Mouse (Mus musculus): ENCODE data around the gene Taar7d. TPM values are rescaled to one million over a fixed set of nuclear protein-coding genes. Genes with fewer than 3 reads are reported as not detected.
"Not testable (repeated sequence)": the region's sequence is repeated elsewhere in the genome, so short reads cannot be mapped to it uniquely, and the experiment has no call there.

Taar7d gene
- polyA plus RNA-seq, 1 experiment from 2014 or later = not detected

DNA sequence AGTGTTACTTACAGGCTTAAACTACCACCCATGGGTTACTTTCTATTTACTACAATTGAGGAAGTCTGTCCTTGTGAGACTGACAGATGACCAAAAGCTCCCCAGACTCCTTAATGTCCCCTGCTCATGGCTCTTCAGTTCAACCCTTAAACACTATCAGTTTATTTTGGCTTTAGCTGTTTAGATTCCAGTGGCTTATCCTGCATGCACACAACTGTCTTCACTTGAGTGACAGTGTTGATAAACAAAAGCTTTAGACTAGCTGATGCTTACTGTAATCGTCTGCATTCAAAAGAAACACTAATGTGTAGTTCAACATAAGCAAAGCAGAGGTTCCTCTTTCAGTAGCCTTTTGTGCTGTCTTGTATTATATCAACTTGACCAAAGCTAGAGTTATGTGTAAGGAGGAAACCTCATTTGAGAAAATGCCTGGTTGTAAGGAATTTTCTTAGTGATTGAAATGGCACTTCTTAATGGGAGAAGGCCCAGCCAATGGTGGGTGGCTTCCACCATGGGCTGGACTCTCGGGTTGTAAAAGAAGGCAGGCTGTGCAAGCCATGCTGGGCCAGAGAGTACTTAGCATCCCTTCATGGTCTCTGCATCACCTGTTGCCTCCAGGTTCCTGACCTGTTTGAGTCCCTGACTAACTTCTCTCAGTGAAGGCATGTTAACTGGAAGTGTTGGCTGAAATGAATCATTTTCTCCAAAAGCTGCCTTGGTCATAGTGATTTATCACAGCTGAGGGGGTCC lies 13.3 kb downstream of the Taar7d start:
- no peaks in the 10 kb centered on the region for H3K27me3 ChIP-seq
- H3K4me2 ChIP-seq (replicated peaks) = no peak overlapping the region
- no peaks in the 10 kb centered on the region for H3K9me3 ChIP-seq (replicated peaks)
- no peaks in the 10 kb centered on the region for H3K36me3 ChIP-seq
- WGBS = 86% methylated on average over 2 of the region's 2 CpGs
- no peak overlapping the region for H3K4me3 ChIP-seq
- H3K4me1 ChIP-seq = no peaks in the 10 kb centered on the region
- H3K9ac ChIP-seq = no peak overlapping the region
- ATAC-seq (ENCODE audit: low FRiP score) = no peak
- no peak overlapping the region for H3K27ac ChIP-seq

DNA sequence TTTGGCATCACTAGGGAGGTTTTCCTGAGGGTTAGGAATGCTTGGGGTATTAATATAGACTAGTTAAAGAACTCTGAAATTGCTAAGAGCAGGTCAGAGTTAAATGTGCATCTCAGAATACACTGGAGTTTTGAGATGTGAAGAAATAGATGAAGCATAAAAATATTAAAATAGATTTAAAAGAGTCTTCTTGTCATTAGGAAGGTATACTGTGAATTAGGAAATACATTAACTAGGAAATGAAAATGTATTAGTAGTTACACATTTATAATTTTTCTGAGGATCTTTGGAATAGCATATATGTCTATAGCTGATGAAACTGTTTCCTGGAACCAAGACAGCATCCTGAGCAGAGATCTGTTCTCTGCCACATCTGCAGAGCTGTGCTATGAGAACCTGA lies 22.2 kb downstream of the Taar7d start, which contains the start of gene Taar7f:
Gene Taar7f (plus strand): TSS at position 301 of the 400 bp plus-strand sequence.
- no peak for ATAC-seq (ENCODE audit: low FRiP score)
- H3K4me3 ChIP-seq = no peak within 1 kb of the TSS
- no peaks in the 10 kb centered on the region for H3K27me3 ChIP-seq
- H3K9ac ChIP-seq = no peak within 1 kb of the TSS
- H3K36me3 ChIP-seq = no peaks in the 10 kb centered on the region
- H3K27ac ChIP-seq = no peak within 1 kb of the TSS
- H3K4me2 ChIP-seq (replicated peaks) = no peak within 1 kb of the TSS
- no peaks in the 10 kb centered on the region for H3K9me3 ChIP-seq (replicated peaks)
- no peaks in the 10 kb centered on the region for H3K4me1 ChIP-seq

DNA sequence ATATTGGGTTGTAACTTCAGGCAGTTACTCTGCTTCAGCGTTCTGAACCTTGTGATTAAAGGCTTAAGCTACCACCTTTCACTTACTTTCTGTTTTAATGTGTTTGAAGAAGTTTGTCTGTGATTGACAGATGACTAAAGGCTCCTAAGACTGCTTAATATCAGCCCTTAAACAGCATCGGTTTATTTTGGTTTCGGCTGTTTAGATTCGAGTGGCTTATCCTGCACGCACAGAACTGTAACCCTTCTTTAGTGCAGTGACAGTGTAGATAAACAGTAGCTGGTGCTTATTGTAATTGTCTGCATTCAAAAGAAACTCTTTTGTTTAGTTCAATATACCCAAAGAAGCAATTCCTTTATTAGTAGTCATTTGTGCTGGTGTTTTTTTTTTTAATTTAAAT lies 25.0 kb downstream of the Taar7d start:
- Histone ChIP-seq H3K27me3 (no peaks in the 10 kb centered on the region), H3K4me1 (no peaks in the 10 kb centered on the region), H3K27ac (no peak overlapping the region), H3K36me3 (no peaks in the 10 kb centered on the region), H3K9me3 (replicated peaks) (no peaks in the 10 kb centered on the region), H3K9ac (no peak overlapping the region), H3K4me2 (replicated peaks) (no peak overlapping the region), H3K4me3 (no peak overlapping the region)
- 87% methylated on average over 5 of the region's 5 CpGs for WGBS
- ATAC-seq (ENCODE audit: low FRiP score) = no peak

DNA sequence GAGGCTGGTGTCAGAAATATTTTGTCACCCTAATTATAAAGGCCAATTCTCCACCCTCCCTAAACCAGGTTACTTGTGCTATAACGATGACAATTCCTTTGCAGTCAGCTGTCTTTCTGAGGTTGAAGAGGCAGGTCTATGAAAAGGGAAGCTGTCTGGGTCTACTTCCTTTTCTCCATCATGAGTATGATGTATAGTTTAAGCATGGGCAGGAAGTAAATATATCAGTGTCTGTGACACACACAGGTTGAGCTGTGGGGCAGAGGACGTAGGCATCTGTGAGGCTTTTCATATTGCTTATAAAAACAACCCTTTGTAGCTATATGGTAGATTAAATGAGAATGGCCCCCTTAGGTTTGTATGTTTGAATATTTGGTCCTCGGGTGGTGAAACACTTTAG lies 32.0 kb downstream of the Taar7d start:
- Histone ChIP-seq H3K27me3 (no peaks in the 10 kb centered on the region), H3K4me3 (no peak overlapping the region), H3K9ac (no peak overlapping the region), H3K36me3 (no peaks in the 10 kb centered on the region), H3K4me1 (no peaks in the 10 kb centered on the region), H3K27ac (no peak overlapping the region), H3K9me3 (replicated peaks) (no peaks in the 10 kb centered on the region), H3K4me2 (replicated peaks) (no peak overlapping the region)
- no peak for ATAC-seq (ENCODE audit: low FRiP score)
- 87% methylated on average over 3 of the region's 3 CpGs for WGBS

DNA sequence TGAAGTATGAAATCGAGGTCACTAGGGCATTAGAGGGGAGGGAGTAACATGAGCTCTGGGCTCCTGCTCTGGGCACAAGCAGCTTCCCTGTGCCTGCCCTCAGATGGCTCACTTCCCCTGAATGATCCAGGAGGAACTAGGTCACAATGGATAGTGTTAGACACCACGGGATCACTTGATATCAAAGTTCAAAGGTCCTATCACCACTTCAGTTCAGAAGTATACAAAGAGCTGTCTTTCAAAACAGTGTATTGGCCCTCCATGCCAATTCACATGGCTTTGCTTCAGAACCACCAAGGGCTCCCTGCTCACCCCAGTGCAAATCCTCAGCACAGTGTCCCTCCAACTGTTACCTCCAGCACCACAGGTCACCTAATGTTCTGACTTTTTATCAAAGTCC lies 47.7 kb downstream of the Taar7d start:
- not testable (repeated sequence) for H3K4me3 ChIP-seq; ATAC-seq (ENCODE audit: low FRiP score); H3K36me3 ChIP-seq

DNA sequence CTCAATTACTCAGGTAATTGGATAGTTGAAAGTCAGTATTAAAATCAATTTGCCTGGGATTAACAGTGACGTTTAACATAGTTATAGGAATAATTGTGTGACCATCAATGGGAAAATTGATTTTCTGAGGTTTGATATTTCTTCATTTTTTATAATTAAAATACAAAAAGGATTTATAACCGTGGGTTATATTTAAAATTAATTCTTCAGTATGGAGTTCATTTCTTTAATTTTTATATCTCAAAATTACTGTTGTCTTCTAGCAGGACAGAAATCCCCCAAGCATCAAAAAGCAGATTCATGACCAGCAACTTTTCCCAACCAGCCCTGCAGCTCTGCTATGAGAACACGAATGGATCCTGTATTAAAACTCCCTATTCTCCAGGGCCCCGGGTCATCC lies 49.2 kb downstream of the Taar7d start, which contains the start of gene Taar8a:
Gene Taar8a (plus strand): TSS at position 301 of the 400 bp plus-strand sequence.
- not testable (repeated sequence) for H3K27ac ChIP-seq; H3K4me1 ChIP-seq; ATAC-seq (ENCODE audit: low FRiP score); H3K27me3 ChIP-seq; H3K9ac ChIP-seq; H3K4me2 ChIP-seq (replicated peaks); H3K9me3 ChIP-seq (replicated peaks); H3K36me3 ChIP-seq; H3K4me3 ChIP-seq
- WGBS = 83% methylated on average over 2 of the region's 4 CpGs

More for the DNA sequence above, 47.7 kb downstream of the Taar7d start:
- H3K27me3 ChIP-seq; H3K9ac ChIP-seq; H3K27ac ChIP-seq; H3K4me2 ChIP-seq (replicated peaks); H3K9me3 ChIP-seq (replicated peaks); H3K4me1 ChIP-seq: not testable (repeated sequence)
- 47% methylated on average over 2 of the region's 2 CpGs for WGBS

Other genes starting within 250 kb of the Taar7d start
- gene Rps12, start 239.9 kb upstream of the Taar7d start, polyA plus RNA-seq (2016; fragmentation: Nextera tagmentation; extraction: Ambion mirVana) = 113 and 116 TPM in 2 replicates
- gene Slc18b1, start 230.2 kb upstream of the Taar7d start, polyA plus RNA-seq (2016; fragmentation: Nextera tagmentation; extraction: Ambion mirVana) = 22.5 and 23.5 TPM in 2 replicates
- not detected in 2 replicates for gene Vnn3, start 175.8 kb upstream of the Taar7d start, polyA plus RNA-seq (2016; fragmentation: Nextera tagmentation; extraction: Ambion mirVana)
- gene Vnn1, start 132.5 kb upstream of the Taar7d start, polyA plus RNA-seq (2016; fragmentation: Nextera tagmentation; extraction: Ambion mirVana) = 1.3 and 1.6 TPM in 2 replicates
- gene Taar1, start 106.9 kb upstream of the Taar7d start, polyA plus RNA-seq (2016; fragmentation: Nextera tagmentation; extraction: Ambion mirVana) = not detected in 2 replicates
- gene Taar2, start 88.7 kb upstream of the Taar7d start, polyA plus RNA-seq (2016; fragmentation: Nextera tagmentation; extraction: Ambion mirVana) = not detected in 2 replicates
- gene Taar3, start 77.7 kb upstream of the Taar7d start, polyA plus RNA-seq (2016; fragmentation: Nextera tagmentation; extraction: Ambion mirVana) = not detected in 2 replicates
- not detected in 2 replicates for gene Taar4, start 66.7 kb upstream of the Taar7d start, polyA plus RNA-seq (2016; fragmentation: Nextera tagmentation; extraction: Ambion mirVana)
- 1.3 TPM in 1 of 2 replicates, not detected in the other for gene Taar5, start 56.5 kb upstream of the Taar7d start, polyA plus RNA-seq (2016; fragmentation: Nextera tagmentation; extraction: Ambion mirVana)
- gene Taar6, start 41.6 kb upstream of the Taar7d start, polyA plus RNA-seq (2016; fragmentation: Nextera tagmentation; extraction: Ambion mirVana) = 0.41 TPM in 1 of 2 replicates, not detected in the other
- gene Taar7a, start 33.7 kb upstream of the Taar7d start, polyA plus RNA-seq (2016; fragmentation: Nextera tagmentation; extraction: Ambion mirVana) = not detected in 2 replicates
- not detected in 2 replicates for gene Taar7b, start 27.3 kb upstream of the Taar7d start, polyA plus RNA-seq (2016; fragmentation: Nextera tagmentation; extraction: Ambion mirVana)
- gene Taar7e, start 10.4 kb downstream of the Taar7d start, polyA plus RNA-seq (2016; fragmentation: Nextera tagmentation; extraction: Ambion mirVana) = not detected in 2 replicates
- gene Taar7f, start 22.3 kb downstream of the Taar7d start, polyA plus RNA-seq (2016; fragmentation: Nextera tagmentation; extraction: Ambion mirVana) = not detected in 2 replicates
- not detected in 2 replicates for gene Taar8a, start 49.3 kb downstream of the Taar7d start, polyA plus RNA-seq (2016; fragmentation: Nextera tagmentation; extraction: Ambion mirVana)
- gene Taar8b, start 65.1 kb downstream of the Taar7d start, polyA plus RNA-seq (2016; fragmentation: Nextera tagmentation; extraction: Ambion mirVana) = not detected in 2 replicates
- not detected in 2 replicates for gene Taar8c, start 74.7 kb downstream of the Taar7d start, polyA plus RNA-seq (2016; fragmentation: Nextera tagmentation; extraction: Ambion mirVana)
- gene Taar9, start 82.3 kb downstream of the Taar7d start, polyA plus RNA-seq (2016; fragmentation: Nextera tagmentation; extraction: Ambion mirVana) = not detected in 2 replicates
- 149 and 158 TPM in 2 replicates for gene Stx7, start 122.1 kb downstream of the Taar7d start, polyA plus RNA-seq (2016; fragmentation: Nextera tagmentation; extraction: Ambion mirVana)
- gene Moxd1, start 196.3 kb downstream of the Taar7d start, polyA plus RNA-seq (2016; fragmentation: Nextera tagmentation; extraction: Ambion mirVana) = 16.1 and 17.8 TPM in 2 replicates